Mouse (Mus musculus): ENCODE measurements at regions not wholly inside any gene's neighbourhood (a gene's known extent, or its start where the extent isn't known, plus 50 kb on each side); places are given as distances from the start of the nearest gene placed in this dataset.
"Not testable (repeated sequence)": the region's sequence is repeated elsewhere in the genome, so short reads cannot be mapped to it uniquely, and the experiment has no call there.

DNA sequence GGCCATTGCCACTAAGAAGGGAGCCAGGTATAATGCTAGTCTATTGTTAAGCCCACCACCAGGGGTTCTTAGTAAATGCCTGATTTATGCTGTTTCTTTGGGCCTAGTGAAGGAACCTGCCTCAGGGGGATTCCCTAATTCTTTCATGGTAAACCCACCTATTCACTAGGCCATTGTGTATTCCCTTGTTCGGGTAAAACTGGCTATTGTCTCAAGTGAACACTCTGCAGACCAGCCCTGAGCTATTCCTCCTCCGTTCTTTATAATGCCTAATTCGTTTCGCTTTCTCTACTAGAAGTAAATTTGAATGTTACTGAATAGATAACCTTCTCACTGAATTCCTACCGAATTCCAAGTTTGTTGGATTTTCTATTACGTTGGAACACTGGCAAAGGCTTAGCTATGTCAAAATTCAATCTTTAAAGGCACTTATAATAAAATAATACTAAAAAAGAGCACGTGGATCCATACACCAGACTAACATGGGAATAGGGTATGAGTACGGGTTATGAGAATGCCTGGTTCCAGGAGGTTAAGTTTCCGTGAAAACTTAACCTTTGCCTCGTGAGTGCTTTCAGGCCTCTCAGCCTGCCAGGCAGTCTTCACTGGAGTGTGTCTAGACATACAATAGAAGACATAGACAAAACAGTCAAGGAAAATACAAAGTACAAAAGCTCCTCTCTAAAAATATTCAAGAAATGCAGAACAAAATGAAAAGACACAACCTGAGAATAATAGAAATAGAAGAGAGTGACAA, 536.8 kb upstream of the Cntn5 start:
- DNase-seq = not testable (repeated sequence)

DNA sequence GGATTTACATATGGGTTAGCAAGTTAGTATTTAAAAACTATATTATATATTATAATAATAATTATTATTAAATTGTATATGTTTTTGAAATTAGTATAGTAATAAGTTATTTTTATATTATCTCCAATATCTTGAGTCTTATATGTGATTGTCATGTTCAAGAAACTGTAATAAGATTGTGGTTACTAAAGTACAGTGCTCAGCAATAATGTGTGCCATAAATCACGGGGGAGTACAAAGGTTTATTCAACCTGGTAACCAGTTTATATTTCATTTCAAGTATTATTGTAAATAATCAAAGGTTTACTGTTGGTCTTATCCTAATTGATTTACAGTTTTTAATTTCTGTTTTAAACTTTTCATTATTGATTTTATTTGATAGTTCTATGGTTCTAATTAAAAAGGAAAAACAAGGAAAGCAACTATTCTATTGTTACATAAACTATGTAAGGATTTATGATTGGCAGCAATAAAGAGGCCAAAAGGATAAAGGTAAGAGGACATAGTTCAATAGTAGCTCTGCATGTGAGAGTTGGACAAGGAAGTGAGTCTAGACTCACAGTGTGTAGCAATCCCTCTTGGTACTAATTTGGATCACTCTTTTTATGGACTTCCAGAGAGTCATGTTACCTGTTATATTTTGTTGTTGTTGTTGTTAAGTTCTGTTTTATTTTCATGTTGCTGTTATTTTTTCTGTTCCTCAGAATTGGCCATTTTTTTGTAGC, 532.0 kb upstream of the Cntn5 start:
- DNase-seq = no peak

DNA sequence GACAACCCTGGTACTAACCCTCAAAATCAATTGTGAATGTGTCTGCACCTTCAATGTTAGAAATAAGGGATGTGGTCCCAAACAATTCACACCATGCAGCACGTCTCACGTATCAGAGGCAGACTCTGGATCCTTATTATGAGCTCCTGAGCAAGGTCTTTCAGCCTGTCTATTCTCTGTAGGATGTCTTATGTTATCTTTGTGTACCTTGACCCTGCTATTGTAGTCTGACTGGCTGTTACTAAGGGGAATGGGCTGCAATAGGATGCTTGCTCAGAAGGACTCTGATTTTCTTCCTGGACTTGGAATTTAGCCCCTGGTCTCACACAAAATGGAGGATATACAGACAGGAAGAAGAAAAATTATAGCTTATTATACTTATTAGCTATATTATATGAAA, 531.4 kb upstream of the Cntn5 start:
- DNase-seq = no peak

DNA sequence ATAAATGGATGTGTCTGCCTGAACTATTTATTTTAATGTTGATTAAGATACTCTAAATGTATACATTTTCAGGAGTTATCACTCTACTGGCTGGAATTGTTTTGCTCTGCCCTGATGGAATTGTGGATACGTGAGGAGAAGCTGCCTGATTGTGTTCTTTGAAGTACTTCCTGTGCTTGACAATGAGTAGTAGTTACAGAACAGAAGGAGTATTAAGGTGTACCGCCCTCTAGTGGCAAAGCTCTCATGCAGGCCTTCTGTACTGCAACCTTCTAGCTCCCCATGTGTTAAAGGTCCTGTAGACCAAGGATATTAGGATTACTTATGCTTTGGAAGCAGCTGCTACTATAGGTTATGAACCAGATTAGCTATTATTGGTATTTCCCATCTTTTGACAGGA, 530.4 kb upstream of the Cntn5 start:
- DNase-seq = peak; percentile 64 to 73

DNA sequence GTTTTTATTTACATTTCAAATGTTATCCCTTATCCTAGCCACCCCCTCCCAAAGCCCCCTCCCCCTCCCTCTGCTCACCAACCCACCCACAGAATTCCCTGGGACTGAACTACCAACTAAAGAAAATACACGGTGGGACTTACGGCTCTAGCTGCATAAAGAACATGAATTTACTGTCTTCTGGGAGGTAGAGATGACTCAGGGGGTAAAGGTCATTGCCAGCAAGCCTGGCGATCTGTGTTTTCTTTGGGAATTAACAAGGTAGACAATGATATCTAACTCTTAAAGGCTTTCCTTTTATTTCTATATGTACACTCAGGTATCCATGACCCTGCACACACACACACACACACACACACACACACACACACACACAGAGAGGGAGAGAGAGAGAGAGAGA, 521.9 kb upstream of the Cntn5 start:
- DNase-seq = no peak

DNA sequence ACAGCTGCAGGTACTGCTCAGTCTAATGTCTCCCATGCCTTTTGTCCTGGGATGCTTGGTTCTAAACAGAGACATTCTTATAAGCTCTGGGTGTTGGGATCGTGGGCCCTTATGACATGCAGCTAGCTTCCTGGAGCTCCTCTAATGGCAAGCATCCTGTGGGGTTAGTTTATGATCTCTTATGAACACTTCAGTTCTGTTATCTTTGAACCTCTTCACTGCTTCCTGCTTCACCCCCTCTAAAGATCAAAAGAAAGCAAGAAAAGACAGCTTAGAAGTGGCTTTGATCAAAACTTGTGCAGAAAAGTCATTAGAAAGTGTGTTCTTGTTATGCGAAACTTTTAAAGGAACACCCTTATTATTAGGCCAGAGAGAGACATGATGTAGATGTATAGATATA, 492.3 kb upstream of the Cntn5 start:
- DNase-seq = no peak

DNA sequence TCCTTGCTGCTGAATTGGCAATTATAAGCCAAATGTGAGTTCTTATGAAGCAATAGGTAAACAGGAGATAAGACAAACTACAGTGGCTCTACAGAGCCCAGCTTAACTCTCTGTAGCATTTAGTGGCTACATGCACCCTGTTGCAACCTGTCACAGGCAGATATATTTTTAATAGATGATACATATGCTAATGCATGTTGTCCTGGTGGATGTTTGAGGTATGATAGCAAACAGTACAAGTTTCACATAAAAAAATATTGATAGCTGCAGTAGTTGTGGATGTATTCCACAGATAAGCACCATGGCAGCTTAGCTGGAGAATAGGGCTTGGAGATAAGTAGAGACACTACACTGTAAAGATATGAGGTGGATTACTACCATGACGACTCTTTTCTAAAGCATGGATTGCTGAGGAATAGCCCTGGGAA, 477.1 kb upstream of the Cntn5 start:
- no peak for DNase-seq

DNA sequence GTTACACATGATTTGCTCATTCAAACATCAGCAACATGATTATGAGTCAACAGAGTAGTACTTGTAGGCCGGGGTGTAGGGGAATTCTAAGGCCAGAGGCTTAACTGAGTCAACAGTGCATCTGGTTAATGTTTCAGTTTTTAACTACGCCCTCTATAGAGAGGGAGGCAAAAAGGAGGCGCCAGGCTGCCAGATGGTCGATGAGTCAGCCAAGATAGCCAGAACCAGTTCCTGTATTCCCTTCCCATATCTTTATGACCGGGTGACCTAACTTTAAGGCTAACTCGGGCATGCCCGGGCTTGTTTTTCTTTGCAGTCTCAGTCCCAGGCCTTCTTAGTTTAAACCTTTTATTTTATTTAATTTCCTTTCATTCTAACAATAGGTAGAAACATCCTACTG, 476.0 kb upstream of the Cntn5 start:
- peak; percentile 3 to 5 for DNase-seq

DNA sequence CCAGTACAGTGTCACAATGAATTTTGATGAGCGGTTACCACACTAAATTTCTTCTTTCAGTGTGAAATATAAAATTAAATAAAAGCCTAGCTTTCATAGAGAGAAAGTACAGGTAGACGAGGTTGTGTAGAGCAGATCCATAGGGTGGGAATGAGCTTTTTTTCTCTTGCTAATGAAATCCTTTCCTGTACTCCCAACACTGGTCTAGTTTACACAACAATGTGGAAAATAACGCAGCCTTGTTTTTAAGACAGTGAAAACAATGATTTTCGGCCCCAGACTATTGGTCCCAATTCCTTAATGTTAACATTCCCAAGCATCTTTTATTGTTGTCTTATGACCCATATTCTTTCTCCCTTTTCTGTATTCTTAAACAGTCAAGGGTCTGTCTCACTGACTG, 473.5 kb upstream of the Cntn5 start:
- no peak for DNase-seq

DNA sequence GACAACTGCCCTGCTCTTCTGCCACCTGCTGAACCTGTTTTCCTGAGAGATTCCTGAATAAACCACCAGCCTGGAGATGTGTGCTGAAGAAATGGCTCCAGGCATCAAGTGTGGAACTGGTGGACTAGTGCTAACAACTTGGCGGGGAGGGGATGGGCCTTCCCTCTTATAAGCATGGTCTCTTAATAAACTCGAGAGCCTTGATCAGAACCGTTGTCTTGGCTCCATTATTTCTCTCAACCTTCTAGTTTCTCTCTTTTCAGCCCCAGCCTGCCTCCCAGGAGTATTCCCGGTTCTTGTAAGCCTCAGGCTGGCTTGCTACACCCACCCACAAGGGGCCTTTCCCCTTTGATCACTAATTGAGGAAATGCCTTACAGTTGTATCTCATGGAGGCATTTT, 473.0 kb upstream of the Cntn5 start:
- DNase-seq = no peak

DNA sequence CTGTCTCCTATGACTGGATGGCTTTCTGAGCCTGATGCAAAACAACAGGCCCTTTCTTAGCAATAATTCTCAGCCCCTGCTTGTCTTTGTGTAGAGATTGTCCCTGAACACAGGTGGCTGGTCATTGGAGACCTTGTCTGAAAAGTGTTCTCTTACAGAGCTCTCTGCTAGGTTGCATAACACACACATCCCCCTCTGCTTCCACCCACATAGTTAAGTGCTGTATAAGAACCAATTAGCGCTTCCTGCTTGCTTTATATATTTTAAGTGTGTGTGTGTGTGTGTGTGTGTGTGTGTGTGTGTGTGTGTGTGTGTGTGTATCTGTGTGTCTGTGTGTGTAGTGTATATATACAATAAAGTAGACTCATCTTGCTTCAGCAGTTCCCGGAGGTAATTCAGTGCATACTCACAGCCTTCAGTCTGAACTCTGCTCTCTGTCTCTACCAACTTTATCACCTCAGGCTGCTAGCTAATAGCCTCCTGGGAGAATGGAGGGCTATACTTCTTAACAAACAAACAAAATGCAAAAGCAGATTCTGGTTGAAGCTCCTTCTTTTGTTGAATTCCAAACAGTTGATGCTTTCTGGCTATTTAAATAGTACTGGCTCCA, 468.8 kb upstream of the Cntn5 start:
- DNase-seq = no peak

DNA sequence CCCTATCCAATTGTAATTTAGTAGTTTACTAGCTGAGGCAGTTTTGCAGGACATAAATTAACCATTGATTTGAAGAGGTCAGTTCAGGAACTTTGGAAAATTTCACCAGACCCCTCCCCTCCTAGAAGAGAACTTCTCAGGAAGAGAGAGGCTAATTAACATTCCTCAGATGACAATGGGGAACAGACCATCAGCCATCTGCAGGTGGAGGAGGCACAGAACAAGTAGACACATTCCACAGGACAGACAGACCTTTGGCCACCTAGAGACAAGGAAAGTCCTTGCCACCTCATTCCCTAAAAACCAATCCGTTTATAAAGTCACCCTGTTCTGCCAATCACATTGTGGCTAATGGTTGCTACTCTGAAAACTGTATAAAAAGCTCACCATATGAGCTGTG, 463.5 kb upstream of the Cntn5 start:
- no peak for DNase-seq

DNA sequence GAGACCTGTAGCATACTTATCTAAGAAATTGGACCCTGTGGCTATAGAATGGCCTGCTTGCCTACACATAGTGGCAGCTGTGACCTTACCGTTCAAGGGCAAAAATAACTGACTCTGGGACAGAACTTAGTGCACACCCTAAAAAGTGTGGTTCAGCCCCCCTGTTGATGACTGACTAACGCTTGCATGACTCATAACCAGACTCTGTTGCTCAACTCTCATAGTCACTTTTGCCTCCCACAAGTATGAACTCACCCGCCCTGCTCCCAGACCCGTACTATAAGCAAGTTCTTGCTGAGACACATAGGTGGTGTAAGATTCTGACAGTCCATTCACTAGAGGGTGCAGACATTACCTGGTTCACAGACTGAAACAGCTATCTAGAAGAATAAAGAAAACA, 424.3 kb upstream of the Cntn5 start:
- DNase-seq = no peak

DNA sequence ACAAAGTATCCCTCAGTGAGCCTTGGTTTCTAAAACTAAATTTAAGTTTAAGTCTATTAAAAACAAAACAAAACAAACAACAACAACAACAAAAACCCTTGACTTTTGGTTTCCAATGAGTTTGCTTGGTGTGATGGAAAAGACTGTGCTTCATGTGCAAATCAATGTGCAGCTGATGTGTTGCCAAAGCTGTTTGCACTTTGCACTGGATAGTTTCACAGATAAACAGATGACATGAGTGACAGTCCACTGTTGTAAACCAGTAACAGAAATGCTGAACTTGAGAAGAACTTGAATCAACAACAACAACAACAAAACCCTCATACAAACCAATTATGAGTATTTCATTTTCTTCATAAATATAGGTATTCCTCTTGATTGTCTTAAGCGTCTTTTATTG, 412.6 kb upstream of the Cntn5 start:
- DNase-seq = no peak

DNA sequence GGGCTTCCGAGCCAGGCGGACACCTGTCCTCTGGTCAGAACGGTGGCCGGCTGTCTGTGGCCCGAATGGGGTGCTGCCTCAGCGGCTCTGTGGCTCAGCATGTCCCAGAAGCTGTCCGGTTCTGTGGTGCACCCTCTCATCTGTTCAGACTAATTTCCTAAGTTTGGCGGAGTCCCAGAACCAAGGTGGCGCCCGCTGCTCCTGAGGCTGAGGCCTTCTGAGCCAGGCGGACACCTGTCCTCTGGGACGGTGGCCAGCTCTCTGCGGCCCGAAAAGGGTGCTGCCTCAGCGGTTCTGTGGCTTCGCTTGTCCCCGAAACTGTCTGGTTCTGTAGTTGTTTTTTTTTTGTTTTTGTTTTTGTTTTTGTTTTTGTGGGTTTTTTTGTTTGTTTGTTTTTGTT, 392.5 kb upstream of the Cntn5 start:
- peak; percentile 18 to 32 for DNase-seq

DNA sequence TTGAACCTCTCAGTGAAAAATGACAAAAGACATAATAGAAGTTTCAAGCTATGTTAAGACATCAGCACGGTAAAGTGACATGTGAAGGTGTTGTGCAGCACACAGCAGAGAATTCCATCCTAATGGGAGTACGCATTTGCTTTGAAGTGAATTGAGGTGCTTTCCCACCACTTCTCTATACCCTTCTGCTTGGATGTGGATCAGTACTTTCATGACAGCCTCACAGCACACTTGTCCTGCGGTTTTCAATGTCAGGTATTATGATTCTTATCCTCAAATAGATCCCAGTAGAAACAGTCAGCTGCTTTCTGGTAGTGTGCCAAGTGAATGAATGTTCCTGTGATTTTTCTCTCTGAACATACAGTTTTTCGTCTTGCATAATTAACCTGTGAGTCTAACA, 380.6 kb upstream of the Cntn5 start:
- DNase-seq = peak; percentile 23 to 38

DNA sequence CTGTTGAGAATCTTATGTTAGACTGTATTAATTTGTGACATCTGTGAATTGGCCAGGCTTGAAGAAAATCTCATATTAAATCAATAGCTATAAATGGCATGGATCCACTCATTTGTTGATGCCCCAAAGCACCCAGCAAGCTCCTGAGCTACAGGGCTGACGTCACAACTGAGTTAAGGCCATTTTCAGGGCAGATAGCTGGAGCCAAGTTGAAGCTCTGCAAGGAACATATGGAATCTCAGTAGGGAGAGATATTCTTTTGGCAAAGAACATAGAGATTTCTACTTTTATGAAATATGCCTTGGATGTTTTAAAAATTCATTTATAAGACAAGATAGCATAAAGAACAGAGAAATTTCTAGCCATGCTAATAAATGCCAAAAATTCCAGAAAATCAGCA, 380.0 kb upstream of the Cntn5 start:
- peak; percentile 69 to 75 for DNase-seq

DNA sequence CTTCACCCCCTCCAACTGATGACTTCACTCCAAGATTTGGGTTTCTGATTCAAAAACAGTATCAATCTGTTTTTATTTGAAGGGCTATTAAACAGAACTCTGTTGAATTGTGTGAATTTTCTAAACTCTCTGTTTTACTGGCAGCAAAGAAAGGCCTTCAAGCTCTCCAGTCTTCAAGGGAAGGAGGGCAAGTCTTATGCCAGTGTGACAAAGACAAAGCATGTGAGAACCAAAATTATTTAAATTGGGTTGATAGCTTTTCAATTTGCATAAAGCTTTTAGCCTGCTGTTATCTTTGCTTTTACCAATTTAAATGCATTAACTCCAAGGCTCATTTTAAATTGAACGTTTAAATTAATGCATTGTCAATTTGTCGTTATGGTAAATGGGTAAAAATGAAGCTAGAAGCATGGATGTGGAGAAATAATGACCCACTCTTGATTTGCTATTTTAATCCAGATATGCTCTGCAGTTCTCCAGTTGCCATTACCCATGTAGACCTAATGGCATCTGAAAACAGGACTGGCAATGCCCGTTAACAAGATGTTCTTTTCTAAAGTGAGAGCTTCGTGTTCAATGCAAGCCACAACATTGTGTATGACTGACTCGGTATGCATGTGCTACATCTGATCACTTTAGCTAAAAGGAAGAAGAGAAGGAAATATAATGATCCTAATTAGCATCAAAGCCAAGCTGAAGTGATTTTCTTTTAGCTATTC, 375.0 kb upstream of the Cntn5 start:
- no peak for DNase-seq

DNA sequence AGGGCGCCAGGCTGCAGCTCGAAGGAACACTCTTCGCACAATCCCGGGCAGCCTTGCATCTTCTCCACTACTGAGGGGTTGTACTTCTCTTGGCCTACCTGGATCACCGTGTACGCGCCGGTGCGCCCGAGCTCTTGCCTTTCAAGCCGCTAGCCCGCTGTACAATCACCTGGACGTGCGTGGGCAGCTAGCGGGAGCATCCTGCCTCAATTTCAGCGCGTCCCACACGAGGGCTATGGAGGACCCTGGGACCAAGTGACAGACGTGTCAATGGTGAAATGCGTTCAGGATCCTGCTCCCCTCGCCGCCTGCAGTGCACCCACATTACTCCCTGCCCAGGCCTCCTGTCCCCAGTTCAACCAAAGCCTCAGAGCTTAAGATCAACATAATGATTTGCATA, 373.2 kb upstream of the Cntn5 start:
- DNase-seq = no peak

DNA sequence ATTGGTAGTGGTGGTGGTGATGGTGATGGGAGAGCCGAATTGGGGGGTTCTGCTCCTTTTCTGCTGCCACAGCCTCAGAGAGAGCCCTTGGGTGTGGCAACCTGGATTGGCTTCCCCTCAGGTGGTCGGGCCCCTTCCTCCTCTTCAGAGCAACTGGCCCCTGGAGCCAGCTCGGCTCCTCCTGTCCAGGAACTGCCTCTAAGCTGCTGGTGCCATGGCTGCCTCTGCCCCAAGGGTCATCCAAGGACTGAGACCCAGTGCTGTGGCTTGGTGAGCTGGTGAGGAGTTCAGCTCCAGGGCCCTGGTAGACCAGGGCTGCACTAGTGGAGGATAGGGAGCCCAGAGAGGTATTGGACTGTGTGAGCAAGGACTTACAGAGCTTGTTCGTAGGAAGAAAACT, 372.4 kb upstream of the Cntn5 start:
- DNase-seq = no peak

DNA sequence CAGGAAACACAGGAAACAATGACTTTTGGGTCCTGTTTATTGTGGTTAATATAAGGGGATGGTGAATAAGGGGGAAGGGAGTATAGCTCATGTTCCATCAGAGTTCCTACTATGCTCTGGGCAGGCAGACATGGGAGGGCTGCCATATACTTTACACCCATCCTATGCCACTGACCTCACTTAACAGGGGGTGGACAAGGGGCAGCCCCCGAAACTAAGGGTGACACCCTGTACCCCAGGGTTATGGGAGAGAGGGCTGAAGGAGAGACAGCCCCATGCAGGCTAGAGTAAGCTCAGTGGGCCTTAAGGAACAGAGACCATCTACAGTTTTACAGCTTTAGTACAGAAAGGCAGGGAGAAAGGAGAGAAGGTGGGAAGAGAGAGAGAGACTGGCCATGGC, 352.3 kb upstream of the Cntn5 start:
- no peak for DNase-seq

DNA sequence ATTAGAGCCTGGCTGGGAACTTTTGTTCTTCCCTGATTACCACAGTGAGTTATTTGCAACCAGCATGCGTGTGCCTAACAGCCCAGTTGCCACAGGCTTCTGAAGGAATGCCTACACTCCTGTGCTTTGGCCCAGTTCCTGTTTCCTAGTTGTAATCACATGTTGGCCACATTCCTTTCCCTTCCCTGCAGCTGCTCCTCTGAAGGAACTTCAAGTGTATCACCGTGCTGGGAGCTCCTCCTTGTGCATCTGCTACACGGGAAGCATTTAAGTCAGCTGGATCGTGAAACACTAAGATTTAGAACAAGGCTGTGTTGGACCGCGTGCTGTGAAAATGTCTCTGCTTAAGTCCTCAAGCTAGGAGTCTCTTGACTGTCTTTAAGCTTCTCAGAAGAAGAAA, 302.3 kb upstream of the Cntn5 start:
- peak; percentile 31 to 39 for DNase-seq

DNA sequence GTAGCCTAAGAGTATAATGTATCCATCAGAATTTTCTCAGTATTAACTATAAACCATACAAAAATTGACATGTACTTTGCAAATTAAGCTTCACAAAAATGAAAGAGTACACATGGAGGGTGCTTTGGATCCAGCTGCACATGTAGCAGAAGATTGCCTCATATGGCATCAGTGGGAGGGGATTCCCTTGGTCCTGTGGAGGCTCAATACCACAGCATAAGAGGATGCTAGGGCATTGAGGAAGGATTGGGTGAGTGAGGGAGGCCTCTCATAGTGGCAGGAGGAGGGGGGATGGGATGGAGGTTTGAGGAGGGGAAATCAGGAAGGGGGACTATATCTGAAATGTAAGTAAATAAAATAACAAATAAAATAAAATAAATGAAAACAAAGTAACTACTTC, 301.7 kb upstream of the Cntn5 start:
- DNase-seq = no peak

DNA sequence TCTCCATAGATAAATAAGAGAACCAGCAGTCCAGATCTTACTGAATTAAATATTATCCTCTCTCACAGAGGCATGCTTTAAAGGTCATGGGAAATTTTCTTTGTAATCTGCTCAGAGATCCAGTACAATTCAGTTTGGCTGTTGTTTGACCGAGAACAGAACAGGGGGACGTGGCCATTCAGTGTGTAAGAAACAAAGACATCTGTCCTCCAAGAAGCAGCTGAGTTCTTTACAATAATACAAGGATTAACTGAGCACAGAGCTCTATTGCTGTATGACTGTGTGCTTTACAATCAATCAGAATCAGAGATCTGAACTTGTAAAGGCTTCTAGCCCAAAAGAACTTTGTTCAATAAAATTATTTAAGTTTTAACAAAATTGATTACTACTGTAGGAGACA, 287.6 kb upstream of the Cntn5 start:
- DNase-seq = no peak

All from cerebellum, postnatal 10 days (tissue).